Mouse (Mus musculus): ENCODE data around the gene Spef1.

Spef1 gene

DNA sequence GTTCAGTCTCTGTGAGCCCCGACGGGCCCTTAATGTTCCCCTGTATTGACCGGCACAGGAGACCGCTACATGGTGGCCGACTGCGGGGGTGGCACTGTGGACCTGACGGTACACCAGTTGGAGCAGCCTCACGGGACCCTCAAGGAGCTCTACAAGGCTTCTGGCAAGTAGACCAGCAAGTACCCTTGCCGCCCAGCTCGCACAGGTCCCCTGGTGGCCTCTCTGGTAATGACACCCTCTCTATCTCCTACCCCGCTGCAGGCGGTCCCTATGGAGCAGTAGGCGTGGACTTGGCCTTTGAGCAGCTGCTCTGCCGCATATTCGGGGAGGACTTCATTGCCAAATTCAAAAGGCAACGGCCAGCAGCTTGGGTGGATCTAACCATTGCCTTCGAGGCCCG is 44.5 kb downstream of the Spef1 start:
- DNase-seq (ENCODE audit: low spot score): peak; percentile 83

GRCm38 (mm10) chr2:131141336-131141986 is 45.6 kb downstream of the Spef1 start:
- DNase-seq (ENCODE audit: low spot score): no peak

DNA sequence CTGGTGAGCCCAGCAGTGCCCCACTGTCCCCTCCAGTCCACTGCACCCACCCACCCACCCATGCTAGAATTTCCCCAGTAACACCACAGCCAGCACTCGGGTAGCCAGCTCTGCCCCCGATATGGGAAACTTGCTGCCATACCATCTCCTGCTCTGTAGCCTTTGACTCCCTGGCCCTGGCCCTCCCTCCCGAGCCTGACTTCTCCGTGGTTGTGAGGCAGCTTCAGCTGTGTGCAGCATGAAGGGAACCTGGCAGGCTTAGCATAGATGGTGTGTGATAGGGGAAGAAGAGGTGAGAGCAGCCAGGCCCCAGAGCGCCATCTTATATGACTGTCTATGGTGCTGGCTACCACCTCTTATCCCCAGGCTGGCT is 46.6 kb downstream of the Spef1 start:
- no peak for DNase-seq (ENCODE audit: low spot score)

DNA sequence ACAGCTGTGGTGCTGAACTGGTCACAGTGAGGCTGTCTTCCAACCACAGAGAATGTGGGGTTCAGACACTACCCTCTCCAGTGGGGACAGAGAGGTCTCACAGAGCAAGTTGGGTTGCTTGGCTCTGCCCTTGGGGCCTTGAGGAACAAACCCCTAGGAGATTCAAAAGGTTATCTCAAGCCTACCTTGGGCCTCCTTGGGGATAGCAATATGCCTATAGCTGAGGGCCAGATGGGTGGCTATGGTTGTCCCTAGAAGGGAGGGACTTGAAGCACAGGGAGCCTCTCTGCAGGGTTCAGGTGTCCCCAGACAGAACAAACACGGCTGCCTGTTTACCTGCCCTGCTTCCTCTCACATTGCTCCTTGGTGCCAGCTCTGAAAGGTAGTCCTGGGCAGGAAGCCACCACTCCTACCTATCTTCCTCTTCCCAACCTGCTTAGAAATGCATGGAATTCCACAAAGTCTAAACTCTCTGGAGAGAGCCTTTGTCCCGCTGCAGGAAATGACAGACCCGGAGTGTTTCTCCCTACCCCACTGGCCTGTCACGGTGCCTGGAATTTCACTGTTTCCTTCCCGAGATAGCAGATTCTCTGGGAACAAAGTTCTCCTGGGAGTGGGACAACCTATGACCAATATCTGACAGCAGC is 47.1 kb downstream of the Spef1 start:
- no peak for DNase-seq (ENCODE audit: low spot score)

DNA sequence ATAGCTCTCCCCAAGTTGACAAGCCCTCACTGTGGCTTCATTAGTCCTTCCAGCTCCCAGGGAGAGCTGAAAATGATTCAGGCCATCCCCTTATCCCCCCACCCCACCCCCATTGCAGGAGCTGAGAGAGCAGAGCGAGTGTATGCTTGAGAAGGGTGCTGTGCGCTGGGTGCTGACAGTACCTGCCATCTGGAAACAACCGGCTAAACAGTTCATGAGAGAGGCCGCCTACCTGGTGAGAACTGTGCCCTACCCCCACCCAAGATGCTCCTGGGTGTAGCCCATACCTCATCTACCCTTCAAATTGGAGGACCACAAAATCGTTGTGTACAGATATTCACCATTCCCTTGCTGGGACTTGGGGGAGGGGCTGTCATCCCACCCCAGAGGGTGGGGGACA is 47.8 kb downstream of the Spef1 start:
- DNase-seq (ENCODE audit: low spot score): no peak

- DNase-seq (ENCODE audit: low spot score): no peak
Observed at GRCm38 (mm10) chr2:131138760-131139159, 48.3 kb downstream of the Spef1 start.

GRCm38 (mm10) chr2:131138296-131138695 is 48.8 kb downstream of the Spef1 start:
- no peak for DNase-seq (ENCODE audit: low spot score)

- DNase-seq (ENCODE audit: low spot score): peak; percentile 90
Observed at GRCm38 (mm10) chr2:131135521-131136139, 51.5 kb downstream of the Spef1 start.

GRCm38 (mm10) chr2:131134826-131135400 is 52.2 kb downstream of the Spef1 start:
- DNase-seq (ENCODE audit: low spot score): no peak

- DNase-seq (ENCODE audit: low spot score): no peak
Observed at GRCm38 (mm10) chr2:131134381-131134780, 52.7 kb downstream of the Spef1 start.

DNA sequence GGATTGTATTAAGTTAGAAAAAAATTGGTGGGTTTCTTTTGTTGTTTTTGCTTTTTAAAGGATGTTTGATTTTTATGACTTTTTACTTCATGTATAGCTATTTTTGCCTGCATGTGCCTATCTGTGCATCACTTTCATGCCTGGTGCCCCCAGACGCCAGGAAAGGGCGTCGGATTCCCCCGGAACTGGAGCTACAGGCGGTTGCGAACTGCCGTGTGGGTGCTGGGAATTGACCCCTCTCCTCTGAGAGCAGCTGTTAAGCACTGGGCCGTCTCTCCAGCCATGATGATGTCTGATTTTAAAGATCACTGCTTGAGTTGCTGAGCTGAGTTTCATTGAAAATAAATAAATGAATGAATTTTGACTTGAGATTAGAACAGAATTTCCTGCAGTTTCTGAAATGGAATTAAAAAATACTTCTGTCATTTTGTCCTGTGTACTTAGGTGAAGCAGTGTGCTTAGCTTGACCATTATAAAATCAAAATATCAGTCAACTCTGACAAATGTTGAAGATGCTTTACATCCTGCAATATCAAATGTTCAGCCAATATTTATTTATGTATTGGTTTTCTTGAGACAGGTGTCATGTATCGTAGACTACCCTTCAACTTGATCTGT is 54.0 kb downstream of the Spef1 start, which contains the start of gene Gm11037:
TSS of gene Gm11037 (plus strand) at position 568 of the 618 bp plus-strand sequence.
- no peak for DNase-seq (ENCODE audit: low spot score)

- no peak for DNase-seq (ENCODE audit: low spot score)
Observed at GRCm38 (mm10) chr2:131132111-131132888, 54.8 kb downstream of the Spef1 start.

DNA sequence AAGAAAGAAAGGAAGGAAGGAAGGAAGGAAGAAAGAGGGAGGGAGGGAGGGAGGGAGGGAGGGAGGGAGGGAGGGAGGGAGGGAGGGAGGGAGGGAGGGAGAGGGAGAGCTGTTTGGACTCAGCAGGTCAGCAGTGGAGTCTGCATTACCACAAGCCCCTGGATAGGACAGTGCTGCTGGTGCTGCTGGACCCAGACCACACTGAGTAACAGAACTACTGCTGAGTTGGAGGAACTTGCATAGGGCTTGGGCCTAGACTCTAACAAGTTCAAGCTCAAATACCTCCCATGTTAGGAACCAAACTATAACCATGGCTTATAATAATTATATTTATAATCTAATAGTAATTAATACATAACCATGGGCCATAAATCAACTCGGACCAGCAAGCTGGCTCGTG is 56.2 kb downstream of the Spef1 start:
- DNase-seq (ENCODE audit: low spot score): no peak

DNA sequence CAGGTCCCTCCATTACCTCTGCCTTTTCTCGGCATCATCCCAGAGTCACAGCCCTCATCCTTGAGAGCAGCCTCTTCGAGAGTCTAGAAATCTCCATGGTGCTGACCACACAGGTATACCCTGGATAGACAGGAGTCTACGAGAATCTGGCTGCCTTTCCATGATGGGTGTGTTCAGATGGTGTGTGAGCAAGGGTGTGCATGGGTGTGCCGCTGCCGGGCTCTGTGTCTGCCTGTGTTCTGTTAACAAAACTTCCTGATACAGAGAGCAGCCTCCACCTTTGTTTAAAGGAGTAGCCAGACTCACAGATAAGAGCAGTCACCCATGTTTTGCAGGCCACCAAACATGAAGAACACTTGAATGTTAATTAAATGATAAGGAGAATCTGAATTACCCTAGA is 57.2 kb downstream of the Spef1 start:
- DNase-seq (ENCODE audit: low spot score): peak; percentile 66

DNA sequence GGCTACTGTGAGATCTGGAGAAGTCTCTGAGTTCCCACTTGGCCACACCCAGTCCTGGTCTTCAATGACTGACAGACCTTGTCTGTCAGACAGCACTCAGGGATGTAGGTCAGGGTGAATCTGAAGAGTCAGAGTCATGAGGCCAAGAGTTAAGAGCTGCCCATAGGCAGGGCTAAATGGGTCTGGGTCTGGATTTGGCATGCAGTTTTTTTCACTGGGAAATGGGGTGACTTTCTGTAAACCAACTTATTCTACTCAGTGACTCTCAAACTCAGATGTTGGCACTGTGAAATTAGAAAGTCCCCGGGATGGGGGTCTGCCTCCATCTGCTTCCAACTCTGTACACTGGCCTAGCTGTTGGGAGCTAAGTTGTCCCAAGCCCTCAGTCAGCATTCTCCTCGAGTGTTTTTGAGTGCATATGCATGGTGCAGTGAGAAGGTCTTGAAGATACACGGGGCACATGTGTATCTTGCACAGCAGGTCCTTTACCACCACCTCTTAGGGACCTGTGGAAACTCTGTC is 58.4 kb downstream of the Spef1 start:
- DNase-seq (ENCODE audit: low spot score): no peak

GRCm38 (mm10) chr2:131128211-131128610 is 58.9 kb downstream of the Spef1 start:
- DNase-seq (ENCODE audit: low spot score): no peak

- no peak for DNase-seq (ENCODE audit: low spot score)
Observed at GRCm38 (mm10) chr2:131127161-131127730, 59.8 kb downstream of the Spef1 start, which contains the start of gene Hspa12b. TSS of gene Hspa12b (plus strand) at chr2:131127280.

DNA sequence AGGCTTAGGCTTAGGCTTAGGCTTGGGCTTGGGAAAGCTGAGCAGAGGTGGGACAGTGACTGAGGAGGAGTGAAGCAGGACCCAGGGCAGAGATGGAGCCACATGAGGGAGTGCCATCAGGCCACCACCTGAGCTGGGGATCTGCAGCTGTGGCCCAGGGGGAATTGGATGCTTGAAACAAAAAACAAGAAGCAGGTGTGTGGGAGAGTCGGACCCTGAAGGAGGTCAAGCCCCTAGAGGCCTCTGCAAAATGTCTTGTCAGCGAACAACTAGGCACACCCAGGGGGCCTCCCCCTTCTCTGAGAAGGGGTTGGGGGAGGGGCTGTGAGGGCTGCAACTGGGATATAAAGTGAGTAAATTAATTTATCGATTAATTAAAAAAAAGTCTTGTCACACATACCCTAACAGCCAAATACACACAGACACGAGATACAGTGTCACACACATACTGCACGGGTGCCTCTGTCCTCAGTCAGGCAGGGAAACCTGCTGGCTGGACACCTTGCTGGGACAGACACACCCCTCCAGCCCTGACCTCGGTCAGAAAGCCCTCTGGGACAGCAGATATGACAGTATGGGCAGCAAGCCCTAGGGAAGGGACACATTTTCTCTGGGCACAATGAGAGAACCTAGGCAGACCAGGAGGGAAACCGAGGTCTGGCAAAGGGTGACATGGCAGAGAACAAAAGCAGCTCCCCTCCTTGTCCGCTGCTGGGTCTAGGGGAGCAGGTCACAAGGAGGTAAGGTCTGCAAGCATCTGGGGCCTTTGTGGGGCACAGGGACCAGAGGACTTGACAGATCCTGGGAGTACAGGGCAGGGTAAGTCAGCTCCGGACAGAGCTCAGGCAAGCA is 60.9 kb downstream of the Spef1 start:
- DNase-seq (ENCODE audit: low spot score): no peak

DNA sequence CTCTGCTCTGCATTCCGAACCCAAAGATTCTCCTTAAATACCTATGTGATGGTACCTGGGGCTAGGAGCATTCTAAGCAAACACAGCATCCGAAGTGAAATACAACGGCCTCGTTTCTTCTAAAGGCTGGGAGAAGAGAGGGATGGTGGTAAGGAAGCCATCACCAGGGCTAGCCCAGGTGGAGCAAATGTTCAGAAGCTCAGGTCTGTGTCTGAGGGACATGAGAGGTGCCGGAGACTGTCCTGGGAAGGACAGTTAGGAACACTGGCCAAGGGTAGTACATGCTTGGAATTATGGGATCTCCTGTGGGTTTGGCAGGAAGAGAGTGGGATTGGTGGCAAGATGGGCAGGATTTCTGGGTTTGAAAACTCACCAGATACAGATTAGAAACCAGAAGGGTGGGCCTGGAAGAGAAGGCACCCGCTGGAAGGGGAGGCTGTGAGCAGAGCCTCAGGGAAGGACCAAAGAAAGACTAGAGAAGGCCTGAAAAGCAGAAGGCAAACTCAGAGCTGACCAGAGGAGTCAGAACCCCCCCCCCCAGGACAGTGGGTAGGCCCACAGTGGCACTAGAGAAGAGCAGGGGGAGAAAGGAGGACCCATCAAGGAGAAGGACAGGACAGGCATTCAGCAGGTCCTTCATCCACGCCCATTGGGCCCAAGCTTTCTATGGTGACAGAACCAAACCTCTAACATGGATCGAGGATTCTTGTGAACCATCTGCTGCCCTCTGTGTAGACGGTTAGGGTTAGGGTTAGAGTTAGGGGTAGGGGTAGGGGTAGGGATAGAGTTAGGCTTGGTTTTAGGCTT is 61.7 kb downstream of the Spef1 start:
- no peak for DNase-seq (ENCODE audit: low spot score)

Measured in c-Kit-positive CD71-positive TER-119-positive erythroid progenitor cells, embryonic 14.5 days (primary cell).